Mouse (Mus musculus) retina, postnatal 1 day (tissue): Measurements from ENCODE around the gene Amz2.
"Not testable (repeated sequence)": the region's sequence is repeated elsewhere in the genome, so short reads cannot be mapped to it uniquely, and the experiment has no call there.

Experiments
- DNase-seq: peaks from one replicate; pipeline ENCODE4 v3.0.0-alpha.2; 2012

Gene Amz2

DNA sequence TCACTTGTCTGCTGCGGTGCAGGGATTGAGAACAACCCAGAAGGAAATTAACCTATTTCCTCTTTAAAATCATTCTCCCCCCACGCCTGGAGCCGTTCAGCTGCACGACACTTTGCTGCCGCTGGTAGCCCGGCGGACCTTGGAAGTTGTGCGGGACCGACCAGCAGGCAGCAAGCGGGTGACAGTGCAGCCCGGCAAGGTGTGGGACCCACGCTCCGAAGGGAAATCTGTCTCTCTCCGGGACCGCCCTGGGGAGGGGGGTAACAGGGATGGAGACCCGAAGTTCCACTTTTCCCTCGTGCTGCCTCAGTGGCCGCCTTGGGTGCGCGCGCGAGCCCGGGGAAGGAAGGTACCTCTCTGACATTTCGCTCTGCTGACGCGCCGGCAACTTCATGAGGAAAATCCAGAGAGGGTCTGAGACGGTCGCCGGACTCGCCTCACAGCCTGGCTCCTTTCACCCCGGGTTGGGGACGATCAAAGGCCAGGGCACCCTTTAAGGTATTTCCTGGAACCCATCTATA, 46.5 kb downstream of the Amz2 start:
- peak; percentile 59 for DNase-seq

- no peak for DNase-seq
These were observed 47.0 kb downstream of the Amz2 start for GRCm38 (mm10) chr11:109472821-109473170.

DNA sequence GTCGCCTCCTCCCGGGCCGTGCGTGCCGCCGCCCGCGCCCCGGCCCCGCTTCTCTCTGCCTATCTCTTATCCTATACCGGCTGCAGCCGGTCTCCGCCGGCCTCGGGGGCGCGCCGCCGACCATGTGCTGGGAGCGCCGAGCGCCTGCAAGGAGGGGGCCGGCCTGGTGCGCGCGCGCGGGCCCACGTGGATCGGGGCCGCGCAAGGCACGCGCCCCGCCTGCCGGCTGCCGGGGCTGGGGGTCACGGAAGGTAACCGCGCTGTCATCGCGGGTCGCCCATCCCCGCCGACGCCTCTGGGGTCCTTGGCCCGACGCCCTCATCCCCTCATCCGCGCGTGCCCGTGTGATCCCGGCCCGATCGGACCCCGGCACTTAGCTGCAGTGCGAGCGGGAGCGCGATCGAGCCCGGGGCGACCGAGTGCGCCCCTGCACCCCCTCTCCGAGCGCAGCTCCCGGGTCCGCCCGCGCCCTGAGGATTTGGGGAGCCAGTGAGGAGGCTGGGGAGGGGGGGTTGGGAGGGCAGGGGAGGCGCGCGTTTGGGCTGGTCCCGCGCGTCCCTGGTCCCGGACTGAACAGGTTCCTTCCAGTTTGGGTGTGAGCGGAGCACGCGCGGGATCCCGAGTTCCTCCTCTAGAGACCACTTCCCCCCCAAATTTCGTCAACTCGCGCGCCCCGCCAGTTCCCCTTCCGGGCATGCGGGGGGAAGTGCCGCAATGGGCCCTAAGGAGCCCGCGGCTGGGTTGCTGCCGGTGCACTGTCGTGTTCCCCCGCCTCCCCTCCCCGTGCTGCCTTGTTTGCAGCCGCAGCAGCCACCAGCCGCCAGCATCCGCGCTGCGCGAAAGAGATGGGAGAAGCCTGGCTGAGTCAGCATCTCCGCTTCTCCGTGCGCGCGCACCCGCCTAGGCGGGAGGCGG, 47.7 kb downstream of the Amz2 start, which contains the start of the genes Arsg and Slc16a6:
Gene Arsg, plus strand, starts transcription at position 204 of the 915 bp plus-strand sequence.
Gene Slc16a6, minus strand, starts transcription at position 428 of the 915 bp plus-strand sequence.
- peak; percentile 93 for DNase-seq

- no peak for DNase-seq
These were observed 48.5 kb downstream of the Amz2 start for GRCm38 (mm10) chr11:109474086-109474742.

- no peak for DNase-seq
These were observed 49.1 kb downstream of the Amz2 start for GRCm38 (mm10) chr11:109474836-109475235.

- no peak for DNase-seq
These were observed 50.0 kb downstream of the Amz2 start for GRCm38 (mm10) chr11:109475717-109476116.

GRCm38 (mm10) chr11:109476241-109476640, 50.5 kb downstream of the Amz2 start:
- DNase-seq: peak; percentile 82

DNA sequence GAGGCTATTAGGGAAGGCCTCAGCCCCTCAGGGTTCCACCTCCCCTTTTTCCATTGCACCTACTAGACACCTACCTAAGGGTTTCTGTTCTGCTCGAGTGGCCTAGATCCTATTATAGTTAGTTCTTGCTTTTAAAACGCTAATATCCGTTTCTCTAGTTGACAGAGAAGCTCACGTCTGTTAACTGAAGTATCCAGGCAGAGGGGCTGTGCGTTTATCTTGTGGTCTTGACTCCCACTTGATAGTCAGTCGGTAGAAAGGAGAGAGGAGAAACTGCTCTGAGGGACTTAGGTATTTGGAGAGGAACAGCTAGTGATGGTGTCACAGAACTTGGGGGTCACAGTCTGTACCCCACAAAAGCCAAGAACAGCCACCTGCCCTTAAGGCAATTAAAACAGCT, 50.9 kb downstream of the Amz2 start:
- DNase-seq: no peak

DNA sequence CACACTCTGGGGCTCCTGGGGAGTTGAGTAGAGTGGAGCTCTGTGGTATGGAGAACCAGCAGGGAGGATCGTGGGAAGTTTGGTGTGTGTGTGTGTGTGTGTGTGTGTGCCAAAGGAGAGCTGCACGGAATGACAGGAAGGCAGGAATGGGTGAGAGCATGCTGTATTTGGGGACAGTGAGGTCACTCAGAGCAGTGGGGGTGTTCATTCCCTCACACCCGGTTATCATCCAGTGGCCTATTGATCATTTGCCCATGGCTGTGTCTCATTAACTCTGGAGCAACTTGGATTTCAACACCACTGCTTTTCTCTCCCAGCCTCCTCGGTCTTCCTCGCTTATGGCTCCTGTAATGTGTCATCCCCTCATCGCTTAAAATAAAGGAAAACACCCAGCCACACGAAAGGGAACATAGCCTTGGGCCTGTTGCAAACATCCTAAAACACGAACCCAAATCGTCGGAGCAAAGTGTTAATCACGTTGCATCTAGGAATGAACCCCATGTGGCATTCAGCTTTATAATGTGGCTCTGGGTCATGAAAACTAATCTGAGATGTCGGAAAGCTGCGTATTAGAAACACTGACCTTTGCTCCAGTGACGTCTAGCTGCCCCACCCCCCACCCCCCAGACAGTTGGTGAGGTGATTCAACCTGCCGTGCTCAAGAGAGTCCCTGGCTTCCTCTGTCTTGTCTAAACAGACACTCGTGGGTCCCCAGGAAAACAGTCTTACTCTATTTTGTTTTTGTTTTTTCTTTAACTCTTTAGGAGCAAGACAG, 52.0 kb downstream of the Amz2 start:
- no peak for DNase-seq

GRCm38 (mm10) chr11:109479575-109480285, 54.0 kb downstream of the Amz2 start:
- DNase-seq: no peak

GRCm38 (mm10) chr11:109480440-109480839, 54.7 kb downstream of the Amz2 start:
- DNase-seq: no peak

GRCm38 (mm10) chr11:109485398-109486045, 59.8 kb downstream of the Amz2 start:
- peak; percentile 50 for DNase-seq

DNA sequence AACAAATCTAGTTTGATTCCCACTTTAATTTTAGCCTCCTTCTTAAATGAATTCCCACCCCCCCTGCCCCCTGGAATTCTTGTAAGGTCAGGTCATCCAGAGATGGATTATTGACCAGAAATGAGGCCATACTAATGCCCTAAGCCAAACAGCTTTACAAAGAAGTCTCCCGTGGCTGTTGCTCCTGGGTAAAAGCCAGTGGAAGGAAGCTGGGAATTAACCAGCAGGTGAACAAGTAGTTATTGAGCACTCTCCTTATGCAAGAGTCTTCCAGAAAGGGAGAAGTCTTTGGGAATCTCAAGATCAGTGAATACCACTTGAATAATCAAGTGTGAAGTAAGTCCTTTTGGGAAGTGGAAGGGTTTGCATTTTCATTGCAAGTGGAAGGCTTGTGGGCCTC, 61.4 kb downstream of the Amz2 start:
- no peak for DNase-seq

DNA sequence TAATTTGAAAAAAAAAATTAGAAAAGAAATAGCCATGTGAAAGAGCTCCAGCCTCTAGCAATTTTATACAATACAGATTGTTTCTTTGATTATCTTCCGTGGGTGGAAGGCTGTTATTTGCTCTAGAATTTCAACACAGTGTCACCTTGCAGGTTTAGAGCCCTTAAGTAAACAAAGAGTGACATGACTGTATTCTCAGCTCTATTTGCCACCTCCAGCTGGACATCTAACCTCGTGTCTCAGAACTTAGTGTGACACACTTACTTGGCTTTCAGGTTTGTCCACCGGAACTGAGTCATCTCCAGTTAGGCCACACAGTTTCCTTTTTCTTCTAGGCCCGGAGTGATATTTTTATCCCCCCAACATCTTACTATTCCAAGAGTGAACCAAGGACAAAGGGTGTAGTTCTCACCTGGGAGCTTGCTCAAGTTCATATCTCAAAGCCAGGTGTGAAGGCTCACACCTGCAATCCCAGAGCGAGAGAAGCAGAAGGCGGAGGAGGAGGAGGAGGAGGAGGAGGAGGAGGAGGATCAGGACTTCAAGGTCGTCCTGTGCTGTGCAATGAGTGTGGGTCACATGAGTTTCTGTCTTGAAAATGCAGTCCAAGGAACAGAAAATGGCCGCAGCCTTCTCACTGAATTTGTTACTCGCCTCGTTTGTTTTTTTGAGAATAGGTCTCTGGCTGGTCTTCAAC, 62.4 kb downstream of the Amz2 start:
- no peak for DNase-seq

- DNase-seq: no peak
These were observed 64.0 kb downstream of the Amz2 start for GRCm38 (mm10) chr11:109489763-109490162.

DNA sequence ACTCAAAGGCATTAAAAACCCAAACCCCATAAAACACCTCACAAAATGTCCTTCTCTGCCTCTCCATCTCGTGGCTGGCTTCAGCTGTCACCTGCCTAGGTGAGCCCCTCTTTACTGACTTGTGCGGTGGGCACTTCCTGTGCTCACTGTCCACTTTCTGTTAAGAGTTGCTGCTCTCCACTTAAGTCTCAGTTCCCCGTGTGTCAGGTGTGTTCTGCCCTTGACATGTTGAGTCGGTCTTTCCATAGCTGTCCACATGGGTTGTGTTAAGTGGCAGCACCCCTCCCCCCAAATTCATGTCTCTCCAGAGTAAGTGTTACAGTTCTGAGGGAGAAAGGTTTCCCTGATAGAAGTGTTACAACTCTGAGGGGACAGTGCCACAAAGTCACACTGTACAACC, 66.1 kb downstream of the Amz2 start:
- no peak for DNase-seq

DNA sequence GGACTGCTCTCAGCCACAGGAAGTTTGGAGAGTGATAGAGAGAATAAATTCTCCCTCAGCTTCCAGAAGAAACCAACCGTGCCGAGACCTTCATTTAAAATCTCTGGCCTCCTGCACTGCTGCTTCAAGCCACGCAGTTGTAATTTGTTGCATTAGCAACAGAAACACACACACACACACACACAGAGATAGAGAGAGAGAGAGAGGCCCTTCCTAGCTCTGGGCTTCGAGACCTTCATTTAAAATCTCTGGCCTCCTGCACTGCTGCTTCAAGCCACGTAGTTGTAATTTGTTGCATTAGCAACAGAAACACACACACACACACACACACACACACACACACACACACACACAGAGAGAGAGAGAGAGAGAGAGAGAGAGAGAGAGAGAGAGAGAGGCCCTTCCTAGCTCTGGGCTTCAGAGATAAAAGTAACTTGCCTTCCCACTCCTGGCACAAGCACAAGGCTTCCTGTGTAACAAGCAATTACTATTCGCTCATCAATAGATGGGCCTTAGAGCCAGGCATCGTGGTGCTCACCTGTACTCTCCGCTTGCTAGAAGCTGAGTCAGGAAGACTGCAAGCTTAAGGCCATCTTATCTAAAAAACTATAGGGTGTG, 67.2 kb downstream of the Amz2 start:
- DNase-seq: not testable (repeated sequence)

- DNase-seq: peak; percentile 74
These were observed 69.4 kb downstream of the Amz2 start for GRCm38 (mm10) chr11:109494890-109495770.

DNA sequence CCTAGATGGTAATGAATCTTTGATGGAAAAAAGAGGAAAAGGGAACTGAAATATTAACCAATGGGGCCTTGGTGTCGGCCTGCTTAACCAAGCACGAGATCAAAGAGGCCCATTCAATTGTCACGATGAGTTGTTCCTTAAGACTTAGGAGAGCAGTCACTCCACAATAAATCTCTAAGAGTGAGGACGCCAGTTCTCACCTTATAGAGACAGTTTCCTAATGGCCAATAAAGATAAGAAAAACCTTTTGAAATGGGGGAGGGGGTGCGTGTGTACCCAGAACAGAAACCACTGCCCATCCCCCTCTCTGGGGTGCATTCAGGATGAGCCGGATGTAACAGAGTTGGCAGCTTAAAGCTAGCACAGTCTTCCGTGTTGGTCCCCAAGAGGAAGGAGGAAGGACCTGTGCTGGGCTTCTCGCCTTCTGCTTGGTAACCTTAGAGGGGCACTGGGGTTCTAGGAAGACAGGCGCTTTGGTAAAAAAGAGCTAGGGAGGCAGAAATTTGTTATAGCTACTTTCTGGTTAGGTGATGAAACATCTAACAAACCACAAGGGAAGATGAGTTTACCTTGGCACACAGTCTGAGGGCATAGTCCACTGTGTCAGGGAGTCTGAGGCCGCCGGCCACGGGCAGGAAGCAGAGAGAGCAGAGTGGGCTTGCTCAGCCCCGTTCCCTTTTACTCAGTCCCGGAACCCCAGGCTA, 70.2 kb downstream of the Amz2 start:
- no peak for DNase-seq
